Mouse (Mus musculus) layer of hippocampus, adult 2 months (tissue): ENCODE measurements around the gene Col9a1. TPM values are rescaled to one million over a fixed set of nuclear protein-coding genes. Genes with fewer than 3 reads are reported as not detected.
A peak's percentile ranks its signal among the peaks of the same experiment; 100 is the strongest.

Source experiments
- DNase-seq, 2 experiments: peaks; one replicate each; pipeline ENCODE4 v3.0.0; 2022; ENCODE audit warnings: low spot score in 2 of 2
- H3K27ac ChIP-seq: fragments of 200-600 bp; 2 replicates; pipeline ENCODE4 v1.8.1; 2022
- H3K4me3 ChIP-seq: fragments of 200-600 bp; 2 replicates; pipeline ENCODE4 v1.8.1; 2022; ENCODE audit warnings: mild to moderate bottlenecking
- CTCF ChIP-seq: fragments of 200-600 bp; conservative IDR thresholded peaks from 2 replicates; pipeline ENCODE4 v1.8.1; 2022; ENCODE audit warnings: antibody characterized with exemption, mild to moderate bottlenecking, moderate library complexity
- total RNA-seq, 2 experiments: library from RNA; stranded (reverse); gene quantifications; 2 replicates each; pipeline ENCODE4 v1.2.3; 2021

Col9a1 gene
- total RNA-seq, 2 experiments from 2014 or later: 0.31 to 0.42 TPM

DNA sequence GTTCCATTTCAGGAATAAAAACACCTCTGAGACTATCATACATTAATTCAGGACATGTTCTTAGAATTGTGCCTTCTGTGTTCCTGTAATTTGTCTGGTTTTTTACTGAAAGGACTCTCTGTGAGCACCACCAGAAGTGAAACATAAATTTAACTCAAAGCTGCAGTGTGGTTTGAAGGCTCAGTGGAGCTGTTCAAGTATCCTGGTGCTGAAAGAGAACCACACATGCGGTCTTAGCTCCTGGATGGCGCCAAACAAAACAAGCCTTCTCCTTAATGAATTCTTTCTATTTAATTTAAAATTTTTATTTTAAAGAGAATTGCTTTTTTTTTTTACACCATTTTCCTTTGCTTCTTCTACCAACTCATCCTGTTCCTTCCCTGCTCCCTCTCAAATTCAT lies 2.4 kb downstream of the Col9a1 start:
- no peak for DNase-seq
- Histone ChIP-seq H3K27ac (no peak overlapping the region), H3K4me3 (no peak overlapping the region)
- TF ChIP-seq CTCF: no peak

DNA sequence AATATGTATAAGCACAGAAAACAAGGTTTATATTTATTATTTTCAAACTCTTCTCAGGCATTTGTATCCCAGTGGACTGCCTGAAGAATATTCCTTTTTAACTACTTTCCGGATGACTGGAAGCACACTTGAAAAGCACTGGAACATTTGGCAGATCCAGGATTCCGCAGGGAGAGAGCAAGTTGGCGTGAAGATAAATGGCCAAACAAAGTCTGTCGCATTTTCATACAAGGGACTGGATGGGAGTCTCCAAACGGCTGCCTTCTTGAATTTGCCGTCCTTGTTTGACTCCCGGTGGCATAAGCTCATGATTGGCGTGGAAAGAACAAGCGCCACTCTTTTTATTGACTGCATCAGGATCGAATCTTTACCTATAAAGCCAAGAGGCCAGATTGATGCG lies 7.6 kb downstream of the Col9a1 start:
- TF ChIP-seq CTCF: no peak
- Histone ChIP-seq H3K27ac (no peak overlapping the region), H3K4me3 (no peak overlapping the region)
- peak in 1 of 2 experiments; percentile 19 for DNase-seq

GRCm38 (mm10) chr1:24186964-24187363 lies 9.6 kb downstream of the Col9a1 start:
- no peak for TF ChIP-seq CTCF
- no peak overlapping the region for H3K27ac ChIP-seq
- no peak overlapping the region for H3K4me3 ChIP-seq
- DNase-seq: no peak

DNA sequence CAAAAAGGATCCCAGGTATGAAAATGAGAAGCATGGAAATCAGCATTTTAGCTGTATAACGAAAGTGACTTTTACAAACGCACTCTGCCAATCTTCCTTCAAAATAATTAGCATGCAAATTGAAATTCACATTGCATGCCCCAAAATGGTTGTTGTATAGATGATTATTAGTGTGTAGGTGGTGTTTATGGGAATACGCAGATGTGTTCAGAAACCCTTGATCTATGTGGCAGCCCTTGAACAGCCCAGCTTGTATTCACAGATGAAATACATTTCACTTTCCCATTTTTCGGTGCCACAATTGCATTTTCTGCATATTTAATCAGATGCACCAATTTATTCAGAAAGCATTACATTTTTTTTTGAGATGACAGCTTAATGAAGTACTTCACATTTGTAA lies 14.3 kb downstream of the Col9a1 start:
- no peak for TF ChIP-seq CTCF
- Histone ChIP-seq H3K4me3 (no peak overlapping the region), H3K27ac (no peak overlapping the region)
- DNase-seq: no peak

DNA sequence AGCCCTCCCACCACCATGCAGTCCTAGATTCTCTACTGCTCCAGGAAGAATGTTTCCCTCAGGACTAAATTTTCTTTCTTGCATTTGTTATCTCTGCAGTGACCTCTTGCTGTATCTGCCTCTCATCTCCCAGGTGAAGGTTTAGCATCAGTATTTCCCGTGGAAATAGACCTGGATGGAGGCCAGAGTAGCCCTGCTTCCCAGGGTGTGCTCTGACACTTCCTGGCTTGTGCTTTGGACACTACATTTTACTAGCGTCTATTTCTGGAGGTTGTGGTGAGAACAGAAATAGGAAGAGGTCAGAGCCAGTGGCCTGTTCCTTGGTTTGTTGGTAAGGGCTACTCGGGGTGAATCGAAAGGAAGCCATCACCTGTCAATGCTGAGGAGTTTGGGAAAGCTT lies 16.7 kb downstream of the Col9a1 start:
- Histone ChIP-seq H3K27ac (no peak overlapping the region), H3K4me3 (no peak overlapping the region)
- no peak for DNase-seq
- no peak for TF ChIP-seq CTCF

DNA sequence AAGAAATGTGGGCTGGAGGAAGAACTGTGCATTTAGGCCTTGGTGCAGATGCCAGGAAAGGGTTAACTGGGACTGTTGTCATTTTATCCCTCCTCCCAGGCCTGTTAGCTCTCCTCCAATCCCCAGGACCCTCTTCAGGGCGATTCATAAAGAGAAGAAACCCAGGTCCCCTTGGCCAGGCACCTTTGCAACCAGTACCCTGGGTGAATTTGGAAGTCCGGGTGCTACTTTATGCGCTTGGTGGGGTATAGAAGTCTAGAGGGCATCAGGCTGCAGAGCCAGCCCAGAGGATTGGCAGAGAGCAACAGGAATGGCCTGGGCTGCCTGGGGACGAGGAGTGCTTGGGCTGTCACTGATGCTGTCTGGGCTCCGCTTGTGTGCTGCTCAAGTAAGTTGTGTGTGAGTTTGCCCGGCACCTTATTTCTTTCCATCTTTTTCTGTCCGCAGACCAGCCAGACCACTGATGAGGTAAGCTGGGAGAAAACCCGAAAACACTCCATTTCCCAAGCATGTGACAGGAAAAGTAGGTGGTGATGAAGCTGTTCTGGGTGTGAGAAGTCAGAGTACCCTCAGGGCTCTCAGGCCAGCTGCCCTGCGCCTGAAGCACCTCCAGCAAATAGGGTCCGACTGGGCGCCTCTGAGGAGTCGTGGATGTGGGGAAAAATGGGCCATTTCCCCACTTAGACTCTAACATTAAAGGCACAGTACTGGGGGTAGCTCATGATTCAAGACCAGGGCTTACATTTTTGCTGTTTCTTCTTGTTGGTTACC lies 17.8 kb downstream of the Col9a1 start:
- Histone ChIP-seq H3K27ac (no peak overlapping the region), H3K4me3 (no peak overlapping the region; the same call in 1 of the 2 replicates)
- no peak for DNase-seq
- no peak for TF ChIP-seq CTCF

- TF ChIP-seq CTCF: no peak
- no peak overlapping the region for H3K4me3 ChIP-seq
- H3K27ac ChIP-seq: no peak overlapping the region
- no peak for DNase-seq
These were observed 18.6 kb downstream of the Col9a1 start for GRCm38 (mm10) chr1:24195951-24196517.

- no peak overlapping the region for H3K27ac ChIP-seq
- no peak for DNase-seq
- TF ChIP-seq CTCF: no peak
- H3K4me3 ChIP-seq: no peak overlapping the region
These were observed 34.4 kb downstream of the Col9a1 start for GRCm38 (mm10) chr1:24211621-24212385.

GRCm38 (mm10) chr1:24219041-24219440 lies 41.6 kb downstream of the Col9a1 start:
- peak in 1 of 2 experiments; percentile 17 for DNase-seq
- Histone ChIP-seq H3K27ac (0 out of 2 replicates have a peak overlapping the region, but pooled peaks have one; percentile 48), H3K4me3 (no peak overlapping the region)
- TF ChIP-seq CTCF: no peak

DNA sequence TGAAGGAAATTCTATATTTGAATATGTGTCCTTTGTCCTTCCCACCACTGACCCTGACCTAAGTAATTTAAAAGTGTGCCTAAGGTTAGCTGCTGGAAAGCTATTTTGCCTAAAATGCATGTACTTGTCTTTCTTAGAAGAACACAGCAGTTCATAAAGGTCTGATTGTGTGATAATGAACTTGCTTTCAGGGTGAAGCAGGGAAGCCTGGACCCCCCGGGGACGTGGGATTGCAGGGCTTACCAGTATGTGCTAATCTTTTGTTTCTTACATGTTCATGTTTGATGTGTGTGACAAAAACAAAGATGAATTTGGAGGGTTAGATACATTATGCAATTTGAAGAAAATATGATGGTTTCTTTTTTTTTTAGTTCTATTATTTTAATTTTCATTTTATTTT lies 44.8 kb downstream of the Col9a1 start:
- Histone ChIP-seq H3K4me3 (no peak overlapping the region), H3K27ac (no peak overlapping the region)
- no peak for TF ChIP-seq CTCF
- DNase-seq: no peak

GRCm38 (mm10) chr1:24222981-24223612 lies 45.7 kb downstream of the Col9a1 start:
- peak overlapping the region; percentile 67; the same call in 1 of the 2 replicates for H3K27ac ChIP-seq
- TF ChIP-seq CTCF: no peak
- DNase-seq: peak in 1 of 2 experiments; percentile 52
- H3K4me3 ChIP-seq: no peak overlapping the region

DNA sequence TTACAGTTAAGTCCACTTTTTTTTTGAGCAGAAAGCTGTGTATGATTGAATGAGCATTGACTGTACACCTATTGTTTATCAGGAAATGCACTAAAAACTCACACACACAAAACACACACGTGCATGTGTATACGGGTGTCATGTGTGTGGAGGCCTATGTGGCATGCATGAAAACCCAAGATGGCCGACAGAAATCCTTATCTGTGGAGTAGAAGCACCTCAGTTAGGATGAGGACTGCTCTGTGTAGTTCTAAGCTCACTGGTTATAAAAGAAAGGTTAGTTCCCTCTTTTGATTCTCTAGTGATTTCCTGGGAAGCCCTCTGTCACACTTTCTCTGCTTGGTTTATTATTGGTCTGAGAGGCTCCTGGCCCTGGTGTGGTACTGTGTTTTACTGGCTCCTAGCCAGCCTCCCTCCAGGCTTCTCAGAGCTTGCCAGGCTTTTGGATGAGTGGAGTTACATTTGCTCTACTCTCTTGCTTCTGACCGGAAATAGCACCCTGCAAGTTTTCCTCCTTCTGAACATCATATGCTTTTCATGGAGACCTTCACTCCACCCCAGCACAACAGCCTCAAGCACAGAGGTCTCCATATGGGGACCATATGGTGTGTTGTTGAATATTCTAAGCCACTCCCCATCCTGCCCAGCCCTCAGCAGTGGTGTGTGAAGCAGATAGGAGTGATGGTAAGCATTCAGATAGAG lies 48.6 kb downstream of the Col9a1 start:
- Histone ChIP-seq H3K4me3 (no peak overlapping the region), H3K27ac (0 out of 2 replicates have a peak overlapping the region, but pooled peaks have one; percentile 18)
- TF ChIP-seq CTCF: no peak
- peak in 1 of 2 experiments; percentile 31 for DNase-seq
